Mouse (Mus musculus) cerebellum, adult 11 months (tissue): ENCODE data around the gene 9030025P20Rik.
"Not testable (repeated sequence)": the region's sequence is repeated elsewhere in the genome, so short reads cannot be mapped to it uniquely, and the experiment has no call there.

ENCODE experiments used
- DNase-seq: peaks from one replicate; pipeline ENCODE4 v3.0.0; 2022

The 9030025P20Rik gene

GRCm38 (mm10) chr17:14978362-14979038 is at the start of gene 9030025P20Rik, which contains the start of gene Gm3417:
9030025P20Rik (plus strand) TSS chr17:14978468.
Gm3417 (minus strand) TSS chr17:14978790.
- not testable (repeated sequence) for DNase-seq

GRCm38 (mm10) chr17:14928631-14929030 is 49.6 kb upstream of the 9030025P20Rik start:
- DNase-seq, result no peak

DNA sequence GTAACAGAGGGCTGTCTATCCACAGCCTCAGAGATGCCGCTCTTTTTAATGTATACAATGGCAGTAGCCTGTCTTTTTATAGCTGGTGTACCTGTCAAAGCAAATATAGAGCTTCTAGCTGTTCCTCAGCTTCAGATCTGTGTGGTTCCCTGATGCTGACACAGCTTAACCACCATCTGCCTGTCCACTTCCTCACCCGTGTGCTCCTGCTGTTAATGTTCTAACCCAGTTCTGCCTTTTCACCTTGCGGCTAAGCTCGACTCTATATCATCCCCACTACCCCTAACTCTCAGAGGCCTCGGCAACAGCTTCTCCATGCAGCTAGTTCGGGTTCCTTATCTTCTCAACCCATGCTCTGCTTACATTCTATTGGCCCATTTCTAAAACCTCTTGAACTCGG is 47.6 kb upstream of the 9030025P20Rik start:
- no peak for DNase-seq

DNA sequence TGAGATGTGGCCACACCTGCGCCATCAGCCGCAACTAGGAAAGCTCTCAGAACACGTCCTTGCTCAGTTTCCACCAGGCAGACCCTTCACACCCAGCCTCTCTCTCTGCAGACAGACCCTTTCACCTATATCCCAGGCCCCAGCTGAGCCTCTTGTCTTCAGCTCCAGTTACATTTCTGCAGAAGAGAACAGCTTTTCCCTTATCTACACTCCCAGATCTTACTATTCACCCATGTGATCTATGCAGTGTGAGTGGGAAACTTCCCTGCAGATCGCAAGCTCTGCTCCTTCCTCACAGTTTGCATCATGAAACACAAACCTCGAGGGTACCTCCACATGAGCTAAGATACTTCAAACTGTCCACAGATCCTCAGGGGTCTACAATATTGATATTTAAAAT is 46.8 kb upstream of the 9030025P20Rik start:
- DNase-seq, result no peak

- DNase-seq, result not testable (repeated sequence)
Measured at GRCm38 (mm10) chr17:14935280-14935679, 43.0 kb upstream of the 9030025P20Rik start.

GRCm38 (mm10) chr17:14935841-14936605 is 42.2 kb upstream of the 9030025P20Rik start:
- DNase-seq, result no peak

DNA sequence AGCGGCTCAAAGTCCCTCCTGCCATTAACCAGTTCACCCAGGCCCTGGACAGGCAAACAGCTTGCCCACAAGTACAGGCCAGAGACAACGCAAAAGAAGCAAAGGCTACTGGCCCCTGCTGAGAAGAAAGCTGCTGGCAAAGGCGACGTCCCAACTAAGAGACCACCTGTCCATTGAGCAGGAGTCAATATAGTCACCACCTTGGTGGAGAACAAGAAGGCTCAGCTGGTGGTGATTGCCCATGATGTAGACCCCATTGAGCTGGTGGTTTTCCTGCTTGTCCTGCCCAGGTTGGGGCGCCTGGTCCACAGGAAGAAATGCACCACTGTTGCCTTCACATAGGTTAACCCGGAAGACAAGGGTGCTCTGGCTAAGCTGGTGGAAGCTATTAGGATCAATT is 36.1 kb upstream of the 9030025P20Rik start:
- DNase-seq, result peak; percentile 20

GRCm38 (mm10) chr17:14943009-14943728 is 35.1 kb upstream of the 9030025P20Rik start, which contains the start of the genes Wdr27 and 1600012H06Rik:
Wdr27 (minus strand) TSS chr17:14943158.
1600012H06Rik (plus strand) TSS chr17:14943184.
- DNase-seq, result peak; percentile 97

DNA sequence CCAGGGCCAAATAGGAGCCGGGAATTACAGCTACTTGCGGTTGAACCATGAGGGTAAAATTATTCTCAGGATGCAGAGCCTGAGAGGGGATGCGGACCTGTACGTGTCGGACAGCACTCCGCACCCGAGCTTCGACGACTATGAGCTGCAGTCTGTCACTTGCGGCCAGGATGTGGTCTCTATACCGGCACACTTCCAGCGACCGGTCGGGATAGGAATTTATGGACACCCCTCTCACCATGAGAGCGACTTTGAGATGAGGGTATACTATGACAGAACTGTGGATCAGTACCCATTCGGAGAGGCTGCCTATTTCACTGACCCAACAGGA is 34.6 kb upstream of the 9030025P20Rik start:
- no peak for DNase-seq

DNA sequence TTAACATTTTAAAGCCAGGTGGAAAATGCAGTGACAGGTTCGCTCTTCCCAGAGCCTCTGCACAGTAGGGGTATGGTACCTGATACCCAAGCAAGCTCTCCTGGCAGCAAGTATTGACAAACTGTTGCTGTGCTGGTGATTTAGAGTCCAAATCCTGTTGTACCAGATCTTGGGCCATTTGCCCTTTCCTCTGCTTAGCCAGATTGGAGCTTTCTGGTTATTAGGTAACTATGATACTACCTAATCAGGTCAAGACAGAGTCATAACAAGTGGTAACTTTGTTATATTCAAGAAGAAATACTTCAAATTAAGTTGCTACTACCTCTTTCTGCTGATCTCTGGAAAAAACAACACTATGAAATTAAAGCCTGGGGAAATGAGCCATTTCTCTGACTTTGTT is 33.7 kb upstream of the 9030025P20Rik start:
- no peak for DNase-seq

- no peak for DNase-seq
Measured at GRCm38 (mm10) chr17:14949161-14949827, 29.0 kb upstream of the 9030025P20Rik start.

- DNase-seq, result no peak
Measured at GRCm38 (mm10) chr17:14953452-14953851, 24.8 kb upstream of the 9030025P20Rik start.

DNA sequence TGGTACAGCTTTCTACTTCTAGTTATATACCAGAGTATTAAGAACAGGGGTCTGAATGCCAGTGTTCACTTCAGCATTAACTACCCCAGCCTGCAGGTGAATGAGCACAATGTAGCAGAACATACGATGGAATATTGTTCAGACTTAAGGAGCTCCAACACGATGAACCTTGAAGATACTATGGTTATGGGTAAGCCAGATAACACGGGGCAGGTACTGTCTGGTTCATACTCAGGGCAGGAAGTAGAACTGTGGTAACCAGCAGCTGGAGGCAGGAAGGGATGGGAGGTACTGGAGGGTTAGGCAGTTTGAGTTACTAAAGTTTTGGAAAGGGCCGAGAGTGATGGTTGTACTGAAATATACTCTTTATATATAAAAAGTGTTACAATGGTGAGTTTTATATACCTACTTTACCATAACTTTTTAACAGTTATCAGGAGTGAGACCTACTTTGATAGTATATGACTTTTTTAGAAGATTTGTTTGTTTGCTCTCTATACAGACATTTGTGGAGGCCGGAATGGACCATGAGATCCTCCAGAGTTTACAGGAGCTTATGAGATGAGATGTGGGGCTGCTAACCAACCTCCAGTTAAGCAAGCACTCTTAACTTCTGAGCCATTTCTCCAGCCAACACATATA is 19.5 kb upstream of the 9030025P20Rik start:
- no peak for DNase-seq

DNA sequence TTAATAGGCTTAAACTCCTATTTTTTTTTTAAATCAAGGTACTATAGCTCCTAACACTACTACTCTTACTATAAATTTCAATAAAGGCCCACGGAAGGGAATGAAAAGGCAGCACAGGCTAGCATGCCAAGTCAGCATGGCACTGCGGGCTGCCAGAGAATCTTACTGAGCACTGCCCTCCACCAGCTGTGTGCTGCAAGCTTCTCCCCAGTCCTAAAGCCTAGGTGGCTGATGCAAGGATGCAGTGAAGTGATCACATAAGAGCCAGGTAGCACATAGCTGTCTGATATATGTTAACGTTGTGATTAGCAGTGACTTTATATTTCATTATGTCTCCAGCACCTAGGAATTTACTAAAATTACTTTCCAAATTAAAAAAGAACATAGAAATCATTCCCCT is 18.3 kb upstream of the 9030025P20Rik start:
- no peak for DNase-seq

GRCm38 (mm10) chr17:14960520-14960919 is 17.7 kb upstream of the 9030025P20Rik start:
- DNase-seq, result peak; percentile 32

DNA sequence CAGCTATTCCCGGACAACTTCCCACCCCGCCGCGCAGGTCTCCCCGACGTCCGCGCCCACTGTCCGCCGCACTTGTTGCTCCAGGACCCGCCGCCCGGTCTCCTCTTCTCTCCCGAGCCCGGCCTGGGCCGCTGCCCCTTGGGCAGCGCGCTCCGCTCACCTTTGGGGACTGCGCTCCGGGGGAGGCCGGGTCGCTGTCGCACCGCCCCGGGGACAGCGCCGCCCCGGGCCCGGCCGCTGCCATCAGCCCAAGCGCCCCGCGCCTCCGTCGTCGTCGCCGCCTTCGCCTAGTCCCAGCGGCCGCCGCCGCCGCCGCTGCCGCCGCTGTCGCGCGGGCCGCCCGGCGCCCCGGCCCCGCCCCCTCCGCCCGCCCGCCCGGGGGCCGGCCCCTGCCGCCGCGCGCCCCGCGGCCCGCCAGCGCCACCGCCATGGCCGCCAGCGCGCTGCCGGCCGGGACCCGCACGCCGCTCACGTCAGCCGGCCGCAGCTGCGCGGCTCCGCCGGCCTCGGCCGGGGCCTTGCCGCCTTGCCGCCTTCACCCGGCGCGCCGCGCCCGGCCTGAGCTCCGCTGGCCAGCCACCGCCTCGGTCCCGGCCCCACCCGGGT is 17.2 kb upstream of the 9030025P20Rik start, which contains the start of gene Phf10:
TSS of gene Phf10 (minus strand) at position 323 of the 606 bp plus-strand sequence.
- peak; percentile 38 for DNase-seq

DNA sequence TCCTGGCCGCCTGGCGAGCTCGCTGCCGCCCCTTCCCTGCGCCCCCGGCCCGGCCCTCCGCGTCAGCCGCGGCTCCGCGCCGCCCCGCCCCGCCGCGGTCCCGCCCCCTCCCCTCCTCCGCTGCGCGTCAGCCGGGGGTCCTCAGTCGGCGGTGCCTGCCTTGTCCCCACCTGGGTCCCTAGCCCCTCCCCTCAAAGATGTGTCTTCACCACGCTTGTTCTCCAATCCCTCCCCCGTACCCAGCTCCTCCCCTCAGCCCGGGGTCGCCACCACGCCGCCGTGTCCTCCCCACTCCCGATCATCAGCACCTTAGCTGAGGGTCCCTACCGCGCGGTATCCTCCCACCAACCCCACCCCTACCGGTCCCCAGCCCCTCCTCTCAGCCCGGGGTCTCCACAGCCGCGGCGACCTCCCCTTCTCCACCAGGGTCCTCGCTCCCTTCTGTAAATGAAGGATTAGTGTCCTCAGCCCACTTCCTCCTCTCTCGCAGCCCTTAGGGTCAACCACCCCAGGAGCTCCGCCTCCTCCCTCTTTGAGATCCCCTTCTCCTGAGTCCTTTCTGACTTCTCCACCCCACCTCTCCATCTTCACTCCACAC is 16.6 kb upstream of the 9030025P20Rik start:
- DNase-seq, result not testable (repeated sequence)

- not testable (repeated sequence) for DNase-seq
Measured at GRCm38 (mm10) chr17:14968373-14968913, 9.8 kb upstream of the 9030025P20Rik start.

DNA sequence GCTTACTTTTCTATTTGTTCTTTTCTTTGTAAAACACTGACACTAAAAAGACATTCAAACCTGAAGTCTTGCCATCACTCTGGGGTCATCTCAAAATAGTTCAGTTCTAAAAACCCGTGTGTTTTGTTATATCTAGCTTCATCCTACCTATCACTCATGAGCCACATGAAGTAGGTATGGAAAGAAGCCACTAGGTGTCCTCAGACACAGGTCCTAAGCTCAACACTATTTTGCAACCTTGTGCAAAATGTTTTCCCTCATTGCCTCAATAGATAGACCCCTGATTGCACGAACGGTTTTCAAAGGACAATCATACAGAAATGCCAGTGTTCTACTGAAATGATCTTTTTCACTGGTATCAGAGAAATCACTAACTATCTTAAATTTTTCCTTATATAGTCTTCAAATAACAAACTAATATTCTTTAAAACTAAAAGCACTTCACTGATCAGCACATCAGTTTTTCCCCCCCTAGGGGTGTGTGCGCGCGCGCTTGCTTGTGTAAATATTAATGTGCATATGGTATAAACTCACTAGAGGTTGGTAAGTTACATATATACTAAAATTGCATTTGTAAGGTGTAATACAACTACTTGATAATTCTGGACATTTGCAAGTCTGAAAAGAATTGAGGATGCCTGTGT is 428 bp upstream of the 9030025P20Rik start:
- DNase-seq, result not testable (repeated sequence)

GRCm38 (mm10) chr17:14990116-14990702 is 11.9 kb downstream of the 9030025P20Rik start:
- DNase-seq, result not testable (repeated sequence)
